Comparison of ENCODE assay signal across 7 mouse cellular contexts in genomic region chr12:31949193-31949741, GRCm38 (mm10). TPM values are rescaled to one million over a fixed set of nuclear protein-coding genes. Genes with fewer than 3 reads are reported as not detected.
DNase-seq lines count a peak whose midpoint lies in the region; ATAC-seq and TF ChIP-seq lines count a peak whose summit lies in the region.

No protein-coding gene starts in this region.

- DNase-seq in adrenal gland, postnatal 10 days = peak; percentile 96
- DNase-seq in embryonic facial prominence, embryonic 10.5 days (ENCODE audit: low spot score) = peak; percentile 97
- DNase-seq in gonadal fat pad, adult 2 months (ENCODE audit: low read depth) = peak; percentile 67
- DNase-seq in left cerebral cortex, postnatal 4 days = peak; percentile 97

- TF ChIP-seq POLR2A in small intestine, adult 2 months (IDR thresholded peaks at IDR 0.05; ENCODE audit: low read depth, low read length) = peak; percentile 19; the same call in 1 of the 2 replicates

- peaks cover 8% of the 10 kb centered on the region; the same call in 1 of the 2 replicates for H3K4me1 ChIP-seq in embryonic facial prominence, embryonic 10.5 days
- H3K4me1 ChIP-seq in intestine, postnatal 0 days (replicated peaks; ENCODE audit: control insufficient read depth, insufficient read depth, low read length) = no peaks in the 10 kb centered on the region
- H3K4me1 ChIP-seq in midbrain, embryonic 12.5 days = no peaks in the 10 kb centered on the region
- H3K4me1 ChIP-seq in small intestine, adult 2 months (ENCODE audit: control insufficient read depth, insufficient read depth, insufficient read length, low read length) = peaks cover 3% of the 10 kb centered on the region; the same call in 1 of the 2 replicates

- H3K9ac ChIP-seq in intestine, postnatal 0 days (ENCODE audit: low read depth, low read length) = peak overlapping the region; percentile 100
- peak overlapping the region; percentile 91 for H3K9ac ChIP-seq in midbrain, embryonic 12.5 days (replicated peaks)

- TF ChIP-seq CTCF in intestine, postnatal 0 days (IDR thresholded peaks at IDR 0.05; ENCODE audit: low read depth) = peak; percentile 51
- TF ChIP-seq CTCF in small intestine, adult 2 months (IDR thresholded peaks at IDR 0.05; ENCODE audit: extremely low read depth, insufficient read length, insufficient replicate concordance, low read depth, low read length) = peak; percentile 38; the same call in 1 of the 2 replicates

- H3K27me3 ChIP-seq in embryonic facial prominence, embryonic 10.5 days (replicated peaks; ENCODE audit: low read depth, poor library complexity, severe bottlenecking) = no peaks in the 10 kb centered on the region
- no peaks in the 10 kb centered on the region for H3K27me3 ChIP-seq in intestine, postnatal 0 days (replicated peaks; ENCODE audit: control insufficient read depth, insufficient read depth, low read length)
- no peaks in the 10 kb centered on the region for H3K27me3 ChIP-seq in midbrain, embryonic 12.5 days
- H3K27me3 ChIP-seq in small intestine, adult 2 months (ENCODE audit: control insufficient read depth, insufficient read depth, low read length) = no peaks in the 10 kb centered on the region

- H3K27ac ChIP-seq in embryonic facial prominence, embryonic 10.5 days (replicated peaks) = peak overlapping the region; percentile 100
- peak overlapping the region; percentile 100 for H3K27ac ChIP-seq in intestine, postnatal 0 days (ENCODE audit: low read depth, low read length)
- H3K27ac ChIP-seq in midbrain, embryonic 12.5 days (replicated peaks) = peak overlapping the region; percentile 99
- peak overlapping the region; percentile 88 for H3K27ac ChIP-seq in small intestine, adult 2 months (ENCODE audit: insufficient read depth, low read depth, low read length)

- H3K36me3 ChIP-seq in embryonic facial prominence, embryonic 10.5 days (replicated peaks) = peaks cover 2% of the 10 kb centered on the region; the same call in 1 of the 2 replicates
- 0 out of 2 replicates have a peak, but pooled peaks cover 2% of the 10 kb centered on the region for H3K36me3 ChIP-seq in intestine, postnatal 0 days (ENCODE audit: control insufficient read depth, insufficient read depth)
- H3K36me3 ChIP-seq in midbrain, embryonic 12.5 days = no peaks in the 10 kb centered on the region
- H3K36me3 ChIP-seq in small intestine, adult 2 months (ENCODE audit: control insufficient read depth, insufficient read depth, low read length) = no peaks in the 10 kb centered on the region

- H3K4me2 ChIP-seq in intestine, postnatal 0 days (replicated peaks; ENCODE audit: low read depth) = peak overlapping the region; percentile 70
- peak overlapping the region; percentile 55 for H3K4me2 ChIP-seq in midbrain, embryonic 12.5 days (replicated peaks)

- peak; percentile 49 for ATAC-seq in intestine, postnatal 0 days
- ATAC-seq in midbrain, embryonic 12.5 days (ENCODE audit: low FRiP score, low read depth) = peak; percentile 85

- WGBS in embryonic facial prominence, embryonic 10.5 days = under 1% methylated on average over 58 of the region's 58 CpGs
- WGBS in intestine, postnatal 0 days = under 1% methylated on average over 53 of the region's 58 CpGs
- WGBS in midbrain, embryonic 12.5 days = under 1% methylated on average over 56 of the region's 58 CpGs
- 1% methylated on average over 57 of the region's 58 CpGs for WGBS in small intestine, adult 2 months

- intact Hi-C loops in left cerebral cortex, postnatal 4 days (cut with DNase I) = no loop called here

- H3K4me3 ChIP-seq in embryonic facial prominence, embryonic 10.5 days = peak overlapping the region; percentile 96
- peak overlapping the region; percentile 89 for H3K4me3 ChIP-seq in intestine, postnatal 0 days (ENCODE audit: low read depth, low read length)
- peak overlapping the region; percentile 92 for H3K4me3 ChIP-seq in midbrain, embryonic 12.5 days
- H3K4me3 ChIP-seq in small intestine, adult 2 months (ENCODE audit: low read depth, low read length) = peak overlapping the region; percentile 88

- no peaks in the 10 kb centered on the region for H3K9me3 ChIP-seq in embryonic facial prominence, embryonic 10.5 days
- H3K9me3 ChIP-seq in intestine, postnatal 0 days (ENCODE audit: control insufficient read depth) = no peaks in the 10 kb centered on the region
- no peaks in the 10 kb centered on the region for H3K9me3 ChIP-seq in midbrain, embryonic 12.5 days

RNA-seq across cellular contexts. Expression of gene Hbp1, which starts 1.1 kb away (rescaled TPM):
- total RNA-seq in adrenal gland, postnatal 10 days (2021) = 100 to 1,000 TPM; 106 to 116 TPM
- 92.9 and 103 TPM in 2 replicates for polyA plus RNA-seq in embryonic facial prominence, embryonic 10.5 days (2016; fragmentation: Nextera tagmentation; extraction: Ambion mirVana)
- 92.6 and 115 TPM in 2 replicates for polyA plus RNA-seq in gonadal fat pad, adult 2 months (2012; rRNA removed)
- 63.3 and 68.0 TPM in 2 replicates for polyA plus RNA-seq in intestine, postnatal 0 days (2015; fragmentation: Nextera tagmentation; extraction: Ambion mirVana)
- total RNA-seq in left cerebral cortex, postnatal 4 days (2021) = 10 to 100 TPM; 20.5 to 21.6 TPM
- polyA plus RNA-seq in midbrain, embryonic 12.5 days (2016; fragmentation: Nextera tagmentation; extraction: Ambion mirVana) = 88.7 and 98.5 TPM in 2 replicates
- polyA plus RNA-seq in small intestine, adult 2 months (2012; rRNA removed) = 22.3 and 53.5 TPM in 2 replicates

Comparison
In these comparisons a context has a peak if more than half of its experiments do, and no peak if none do; other contexts are left out.
1. Peak in every context shown above with its lines: DNase-seq, ATAC-seq, H3K4me3 ChIP-seq and H3K27ac ChIP-seq.